Mouse (Mus musculus) heart, postnatal 25 days (tissue): ENCODE measurements around the gene Lhfpl2. TPM values are rescaled to one million over a fixed set of nuclear protein-coding genes. Genes with fewer than 3 reads are reported as not detected.
A peak's percentile ranks its signal among the peaks of the same experiment; 100 is the strongest.
"Not testable (repeated sequence)": the region's sequence is repeated elsewhere in the genome, so short reads cannot be mapped to it uniquely, and the experiment has no call there.

Experiments
- DNase-seq: peaks from one replicate; pipeline ENCODE4 v3.0.0; 2022; ENCODE audit warnings: low spot score
- intact Hi-C: fragments of 180-260 bp; cut with DNase I; formaldehyde crosslinking; loops from one replicate; pipeline ENCODE4 v1.15.1; 2025
- total RNA-seq, 2 experiments: library from RNA; stranded (reverse); gene quantifications; 2 replicates each; pipeline ENCODE4 v1.2.3; 2021

Gene Lhfpl2
- 1 to 10 TPM; 4.5 to 6.4 TPM for total RNA-seq

DNA sequence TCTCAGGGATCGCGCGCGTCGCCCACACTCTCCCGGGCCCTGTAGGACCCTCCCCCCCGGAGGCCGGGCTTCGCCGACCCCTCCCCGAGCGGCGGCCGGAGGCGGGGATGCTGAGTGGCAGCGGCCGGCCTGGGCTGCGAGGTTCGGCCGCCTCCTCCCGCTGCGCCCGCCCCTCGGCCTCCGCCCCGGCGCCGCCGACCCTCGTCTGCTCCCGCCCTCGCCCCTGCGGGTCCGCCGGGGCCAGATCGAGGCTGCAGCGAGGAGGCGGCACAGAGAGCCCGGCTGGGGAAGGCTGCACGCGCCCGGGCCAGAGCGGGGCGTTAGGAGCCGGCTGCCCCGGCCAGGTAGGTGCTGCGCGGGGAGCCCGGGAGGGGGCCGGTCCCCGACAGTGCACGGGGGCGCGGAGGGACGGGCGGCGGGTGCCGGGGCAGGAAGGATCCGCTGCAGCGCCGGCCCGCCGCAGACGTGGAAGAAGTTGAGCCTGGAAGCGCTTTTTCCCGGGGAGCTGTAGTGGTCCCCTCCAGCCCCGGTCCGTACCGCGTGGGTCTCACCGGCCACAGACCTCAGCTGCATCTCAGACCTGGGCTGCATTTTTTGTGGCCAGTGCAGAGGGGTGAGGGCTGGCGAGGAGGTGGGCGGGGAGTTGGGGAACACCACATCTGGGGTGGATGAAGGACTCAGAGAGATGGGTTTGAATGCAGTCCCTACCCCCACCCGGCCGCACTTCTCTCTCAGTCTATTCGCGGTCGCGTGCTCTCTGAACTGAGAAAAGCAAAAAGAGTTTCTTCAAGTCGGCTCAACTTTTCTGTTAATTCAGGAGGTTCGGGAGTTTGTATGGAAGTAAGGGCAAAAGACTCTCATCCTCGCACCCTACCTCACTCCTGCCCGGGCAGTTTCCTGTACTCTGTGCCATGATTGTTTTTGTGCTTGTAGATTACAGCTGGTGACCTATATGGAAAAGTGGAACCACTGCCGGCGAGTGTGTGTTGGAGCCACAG, at the start of gene Lhfpl2:
TSS of gene Lhfpl2 (plus strand) at position 234 of the 998 bp plus-strand sequence.
- intact Hi-C loops, result loop anchor here (5.0 kb wide), 2 partner anchors 201 to 221 kb away; no protein-coding TSS in a partner anchor
- peak; percentile 42 for DNase-seq

- DNase-seq, result no peak
These were observed 45.5 kb upstream of the Lhfpl2 start for GRCm38 (mm10) chr13:94011996-94012575.

DNA sequence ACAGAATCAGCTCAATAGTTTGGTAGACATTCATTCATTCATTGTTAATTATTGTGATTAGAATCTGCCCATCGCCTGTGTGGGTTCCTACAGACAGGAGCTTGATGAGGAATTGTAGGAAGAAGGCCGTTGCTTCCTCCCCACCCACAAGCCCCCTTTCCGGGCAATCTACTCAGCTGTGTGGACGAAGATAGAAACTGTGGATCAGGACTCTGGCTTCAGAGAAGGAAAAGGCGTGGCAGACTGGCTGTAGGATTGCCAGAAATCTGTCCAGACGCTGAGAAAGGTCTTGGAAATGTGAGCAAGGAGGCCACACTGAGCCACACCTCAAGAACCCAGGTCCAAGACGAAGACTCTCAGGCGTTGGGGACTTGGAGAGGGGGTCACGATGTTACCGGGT, 43.6 kb upstream of the Lhfpl2 start:
- no peak for DNase-seq
- intact Hi-C loops, result no loop called here

More at GRCm38 (mm10) chr13:94011996-94012575, 45.5 kb upstream of the Lhfpl2 start:
- intact Hi-C loops, result no loop called here

DNA sequence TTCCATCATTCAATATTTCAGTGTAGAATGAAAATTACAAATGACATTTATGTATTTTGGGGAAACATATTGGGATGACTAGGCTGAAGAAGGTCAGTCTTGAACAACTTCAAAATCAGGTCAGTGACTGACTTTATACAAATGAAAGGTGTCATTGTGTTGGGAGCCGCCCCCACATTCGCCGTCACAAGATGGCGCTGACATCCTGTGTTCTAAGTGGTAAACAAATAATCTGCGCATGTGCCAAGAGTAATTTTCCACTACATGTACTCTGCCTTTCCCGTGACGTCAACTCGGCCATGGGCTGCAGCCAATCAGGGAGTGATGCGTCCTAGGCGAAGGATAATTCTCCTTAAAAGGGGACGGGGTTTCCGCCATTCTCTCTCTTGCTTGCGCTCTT, 33.0 kb upstream of the Lhfpl2 start:
- DNase-seq, intact Hi-C loops: not testable (repeated sequence)

- no peak for DNase-seq
- intact Hi-C loops, result no loop called here
These were observed 28.4 kb upstream of the Lhfpl2 start for GRCm38 (mm10) chr13:94029147-94029546.

DNA sequence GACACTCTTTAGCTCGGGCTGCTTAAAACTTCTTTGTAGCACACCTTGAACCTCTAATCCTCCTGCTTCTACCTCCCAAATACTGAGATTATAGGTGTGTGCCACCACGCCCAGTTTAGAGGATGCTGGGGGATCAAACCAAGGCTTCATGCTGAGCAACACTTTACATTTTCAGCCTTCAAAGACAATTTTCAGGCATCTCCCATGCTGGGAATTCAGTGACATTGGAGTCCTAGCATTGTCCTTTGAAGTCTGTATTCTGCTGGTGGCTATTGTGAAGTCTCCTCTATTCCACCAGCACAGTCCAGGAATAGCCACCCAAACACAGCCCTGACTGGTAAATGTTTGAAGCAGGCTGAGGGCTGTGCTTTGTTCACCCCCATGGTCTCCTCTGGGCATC, 27.0 kb upstream of the Lhfpl2 start:
- intact Hi-C loops, result no loop called here
- no peak for DNase-seq

DNA sequence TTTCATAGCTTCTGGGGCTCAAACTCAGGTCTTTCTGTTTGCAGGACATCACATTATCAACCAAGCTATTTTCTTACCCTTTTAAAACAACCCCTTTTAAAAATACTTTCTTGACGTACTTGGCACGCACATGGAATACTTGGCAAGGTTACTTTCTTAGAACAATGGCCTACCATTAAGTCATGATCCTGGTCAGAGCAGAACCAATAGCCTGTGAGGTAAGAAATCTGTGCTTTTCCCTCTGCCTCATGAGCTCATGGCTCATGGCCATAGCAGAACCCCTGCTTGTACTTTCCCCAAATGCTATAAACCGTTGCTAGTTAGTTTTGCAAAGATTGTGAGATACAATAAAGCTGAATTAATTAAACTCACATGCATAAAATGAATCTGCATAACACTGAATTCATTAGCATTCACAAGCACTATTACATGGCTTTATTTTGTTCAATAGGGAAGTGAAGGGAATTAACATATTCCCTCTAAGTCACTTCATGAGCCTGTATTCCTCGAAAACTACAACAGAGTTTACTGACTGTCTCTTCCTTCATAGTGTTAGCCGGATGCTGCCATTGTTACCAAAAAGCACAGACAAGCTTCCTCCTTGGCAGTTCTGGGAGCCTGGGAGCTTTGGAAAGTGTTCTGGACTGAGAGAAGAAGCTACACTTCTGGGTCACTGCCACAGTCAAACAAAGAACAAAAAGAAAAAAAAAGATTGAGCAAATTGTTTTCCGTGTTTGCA, 20.1 kb upstream of the Lhfpl2 start:
- intact Hi-C loops, result no loop called here
- no peak for DNase-seq

DNA sequence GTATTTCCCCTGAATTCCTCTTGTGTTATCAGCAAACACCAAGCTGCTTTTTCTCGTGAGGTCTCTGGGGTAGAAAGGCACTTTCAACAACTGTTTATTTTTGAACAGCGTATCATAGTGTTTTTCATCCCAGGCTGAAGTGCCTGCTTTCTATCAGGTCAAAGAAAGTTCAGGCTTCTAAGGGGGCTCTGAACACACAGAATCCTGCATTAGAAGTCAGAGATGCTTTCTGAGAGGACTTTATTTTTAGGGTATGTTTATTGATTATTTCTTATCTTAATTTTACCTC, 19.6 kb upstream of the Lhfpl2 start:
- no peak for DNase-seq
- intact Hi-C loops, result no loop called here

DNA sequence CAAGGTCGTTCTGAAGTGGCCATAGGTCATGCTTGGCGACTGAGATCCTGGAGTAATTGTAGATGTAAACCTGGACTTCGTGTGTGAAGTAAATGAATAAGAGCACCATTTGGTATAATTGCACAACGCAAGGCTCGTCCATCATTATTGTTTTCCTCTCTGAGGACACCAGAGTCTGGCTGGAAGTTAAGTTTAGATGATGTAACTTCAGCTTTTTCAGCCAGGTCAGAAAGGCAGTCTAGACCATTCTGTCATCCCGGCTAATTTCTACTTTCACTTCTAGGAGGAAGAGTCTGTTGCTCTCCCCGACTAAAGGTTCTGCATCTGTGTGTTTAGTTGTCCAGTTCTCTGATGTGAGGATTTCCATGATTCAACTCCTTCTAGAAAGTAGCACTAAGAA, 7.6 kb upstream of the Lhfpl2 start:
- intact Hi-C loops, result no loop called here
- no peak for DNase-seq

- no peak for DNase-seq
- intact Hi-C loops, result no loop called here
These were observed 6.8 kb upstream of the Lhfpl2 start for GRCm38 (mm10) chr13:94050782-94051181.

DNA sequence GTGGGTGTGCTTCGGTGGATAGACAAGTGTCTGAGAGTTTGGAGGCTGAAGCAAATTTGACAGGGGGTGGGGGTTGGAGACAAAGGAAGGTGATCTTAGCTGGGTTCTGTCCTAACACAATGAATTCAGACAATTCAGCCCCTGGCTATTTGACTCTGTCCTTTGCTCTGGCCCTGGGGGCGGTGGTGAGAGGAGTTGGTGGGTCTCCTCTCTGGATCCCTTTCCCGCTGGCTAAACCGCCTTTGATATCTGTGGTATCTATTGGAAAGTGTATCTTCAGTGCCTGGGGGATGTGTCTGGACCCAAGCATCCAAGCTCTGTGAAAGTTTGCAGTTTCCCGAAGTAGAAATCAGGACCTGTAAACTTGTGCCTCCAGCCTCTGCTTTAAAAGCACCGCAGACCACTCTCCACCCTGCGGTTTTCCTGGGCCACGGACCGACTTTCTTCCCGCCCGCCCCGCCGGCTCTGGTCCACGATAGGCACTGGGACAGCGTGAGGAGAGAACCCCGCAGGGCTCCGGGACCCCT, 497 bp upstream of the Lhfpl2 start:
- intact Hi-C loops, result loop anchor here (5.0 kb wide), 2 partner anchors 200 to 220 kb away; no protein-coding TSS in a partner anchor
- no peak for DNase-seq

GRCm38 (mm10) chr13:94058642-94059222, 1.1 kb downstream of the Lhfpl2 start:
- no peak for DNase-seq
- intact Hi-C loops, result loop anchor here (5.0 kb wide), 2 partner anchors 201 to 221 kb away; no protein-coding TSS in a partner anchor

GRCm38 (mm10) chr13:94059373-94059772, 1.8 kb downstream of the Lhfpl2 start:
- intact Hi-C loops, result loop anchor here (5.0 kb wide), 2 partner anchors 202 to 222 kb away; no protein-coding TSS in a partner anchor
- no peak for DNase-seq

- no peak for DNase-seq
- intact Hi-C loops, result loop anchor here (5.0 kb wide), 3 partner anchors 202 to 267 kb away; no protein-coding TSS in a partner anchor
These were observed 2.2 kb downstream of the Lhfpl2 start for GRCm38 (mm10) chr13:94059778-94060177.

- intact Hi-C loops, result loop anchor here (5.0 kb wide), 1 partner anchor 268 kb away; no protein-coding TSS in a partner anchor
- no peak for DNase-seq
These were observed 2.9 kb downstream of the Lhfpl2 start for GRCm38 (mm10) chr13:94060461-94060860.

- no peak for DNase-seq
- intact Hi-C loops, result loop anchor here (5.0 kb wide), 1 partner anchor 269 kb away; no protein-coding TSS in a partner anchor
These were observed 3.8 kb downstream of the Lhfpl2 start for GRCm38 (mm10) chr13:94061256-94061877.

- no peak for DNase-seq
- intact Hi-C loops, result loop anchor here (5.0 kb wide), 1 partner anchor 270 kb away; no protein-coding TSS in a partner anchor
These were observed 4.9 kb downstream of the Lhfpl2 start for GRCm38 (mm10) chr13:94062349-94063111.

DNA sequence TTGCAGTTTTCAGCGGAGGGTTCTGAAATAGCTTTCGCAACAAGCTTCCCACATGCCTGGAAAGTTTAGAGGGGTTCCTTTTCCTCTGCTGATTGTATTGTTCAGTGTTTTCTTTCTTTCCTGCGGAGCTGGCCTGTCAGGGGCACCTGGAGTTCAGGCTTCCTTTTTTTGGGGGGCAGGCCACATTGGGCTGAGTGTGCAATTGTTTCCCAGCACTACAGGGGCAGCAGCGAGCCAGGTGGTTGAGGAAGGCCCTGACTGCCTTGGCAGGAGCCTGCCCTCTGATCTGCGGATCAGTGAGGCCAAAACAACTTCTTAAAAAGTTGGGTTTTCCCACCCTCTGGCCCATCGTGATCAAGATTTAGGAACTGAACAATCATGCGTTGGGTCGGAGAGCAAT, 5.6 kb downstream of the Lhfpl2 start:
- intact Hi-C loops, result loop anchor here (5.0 kb wide), 1 partner anchor 271 kb away; no protein-coding TSS in a partner anchor
- no peak for DNase-seq
